Mouse (Mus musculus) embryonic fibroblast, embryonic 13.5 days (primary cell): ENCODE results near the gene Abcf2.

Experiments used
- CTCF ChIP-seq: IDR thresholded peaks from 2 replicates; pipeline ENCODE4 v1.5.1; 2011; ENCODE audit warnings: mild to moderate bottlenecking, control low read depth, low read length, moderate library complexity, borderline replicate concordance; ENCODE audit not compliant: insufficient read depth
- POLR2A ChIP-seq: IDR thresholded peaks from 2 replicates; pipeline ENCODE4 v1.6.1; 2011; ENCODE audit warnings: low read depth, mild to moderate bottlenecking, control low read depth, low read length, moderate library complexity

DNA sequence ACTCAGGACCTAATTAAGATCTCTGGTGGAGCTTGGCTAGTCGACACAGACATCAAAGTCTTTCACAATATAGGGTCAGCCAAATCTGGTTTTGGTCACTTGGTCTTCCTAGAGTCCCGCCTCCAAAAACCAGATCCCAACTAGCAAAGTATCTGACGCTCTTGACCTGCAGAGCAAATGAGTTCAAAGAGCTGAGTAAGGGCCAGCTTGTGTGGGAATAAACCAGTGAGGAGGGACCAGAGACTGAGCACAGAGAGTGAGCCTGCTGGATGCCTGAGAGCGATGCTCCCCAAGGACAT lies 47.5 kb upstream of the Abcf2 start:
- no peak for TF ChIP-seq CTCF
- no peak for TF ChIP-seq POLR2A
